Mouse (Mus musculus): ENCODE measurements around the gene Auh.

- TF ChIP-seq CTCF (IDR thresholded peaks at IDR 0.05; ENCODE audit: extremely low read depth, insufficient read depth, low read length) (no peak), POLR2A (IDR thresholded peaks at IDR 0.05; ENCODE audit: extremely low read depth, insufficient read depth, low read length) (no peak)
Measured at GRCm38 (mm10) chr13:52860006-52860685, 69.3 kb downstream of the Auh start.
